ENCODE assay signal across 20 mouse cellular contexts in genomic region chr11:52638939-52639338, GRCm38 (mm10).
DNase-seq lines count a peak whose midpoint lies in the region; ATAC-seq and TF ChIP-seq lines count a peak whose summit lies in the region.
"Had no signal": no experiment of that assay in that cellular context is flagged by ENCODE, and none has a peak within 500 bp of the region (broad histone marks: within the 10 kb centered on the region; RNA-seq: fewer than 3 reads in every experiment).

No protein-coding gene starts in this region.

- H3K36me3 ChIP-seq in forebrain, postnatal 0 days (ENCODE audit: insufficient read depth), result no peaks in the 10 kb centered on the region
- no peaks in the 10 kb centered on the region for H3K36me3 ChIP-seq in forebrain, embryonic 12.5 days (replicated peaks)
- H3K36me3 ChIP-seq in liver, postnatal 0 days (replicated peaks; ENCODE audit: insufficient read depth, low read length), result no peaks in the 10 kb centered on the region
- H3K36me3 ChIP-seq in liver, embryonic 12.5 days, result no peaks in the 10 kb centered on the region
- H3K36me3 ChIP-seq: midbrain, embryonic 12.5 days had no signal

- H3K4me3 ChIP-seq in forebrain, postnatal 0 days (ENCODE audit: low read depth, low read length), result no peak overlapping the region
- H3K4me3 ChIP-seq in forebrain, embryonic 12.5 days (replicated peaks), result no peak overlapping the region
- H3K4me3 ChIP-seq in liver, postnatal 0 days (ENCODE audit: low read depth, low read length), result no peak overlapping the region
- no peak overlapping the region for H3K4me3 ChIP-seq in liver, embryonic 12.5 days
- H3K4me3 ChIP-seq: midbrain, embryonic 12.5 days had no signal

- 88% methylated on average over 1 of the region's 1 CpGs for WGBS in forebrain, postnatal 0 days
- WGBS in forebrain, embryonic 12.5 days, result 95% methylated on average over 1 of the region's 1 CpGs
- 93% methylated on average over 1 of the region's 1 CpGs for WGBS in liver, postnatal 0 days (ENCODE audit: insufficient replicate concordance)
- WGBS in liver, embryonic 12.5 days (ENCODE audit: insufficient replicate concordance), result 93% methylated on average over 1 of the region's 1 CpGs

- ATAC-seq in forebrain, postnatal 0 days, result no peak
- ATAC-seq in forebrain, embryonic 12.5 days (ENCODE audit: low FRiP score), result no peak
- no peak for ATAC-seq in liver, postnatal 0 days
- no peak for ATAC-seq in liver, embryonic 12.5 days
- ATAC-seq: activated CD4-positive, CD25-positive, alpha-beta regulatory T cell, adult 4 months; forebrain, embryonic 14.5 days had no signal

- peaks cover 10% of the 10 kb centered on the region for H3K4me1 ChIP-seq in forebrain, postnatal 0 days (ENCODE audit: insufficient read depth)
- H3K4me1 ChIP-seq in forebrain, embryonic 12.5 days, result peaks cover 15% of the 10 kb centered on the region
- H3K4me1 ChIP-seq in liver, postnatal 0 days (ENCODE audit: insufficient read depth), result peaks cover 4% of the 10 kb centered on the region; the same call in 1 of the 2 replicates
- no peaks in the 10 kb centered on the region for H3K4me1 ChIP-seq in liver, embryonic 12.5 days

- H3K9me3 ChIP-seq in forebrain, postnatal 0 days (ENCODE audit: low read length), result no peaks in the 10 kb centered on the region
- H3K9me3 ChIP-seq in forebrain, embryonic 12.5 days, result no peaks in the 10 kb centered on the region
- H3K9me3 ChIP-seq in liver, postnatal 0 days (ENCODE audit: low read length), result no peaks in the 10 kb centered on the region
- no peaks in the 10 kb centered on the region for H3K9me3 ChIP-seq in liver, embryonic 12.5 days (replicated peaks)
- H3K9me3 ChIP-seq: midbrain, embryonic 12.5 days had no signal

- H3K27me3 ChIP-seq in forebrain, postnatal 0 days (ENCODE audit: insufficient read depth, low read length), result no peaks in the 10 kb centered on the region
- peaks cover 4% of the 10 kb centered on the region; the same call in 1 of the 2 replicates for H3K27me3 ChIP-seq in forebrain, embryonic 12.5 days
- no peaks in the 10 kb centered on the region; the same call in 1 of the 2 replicates for H3K27me3 ChIP-seq in liver, postnatal 0 days (ENCODE audit: insufficient read depth, low read length)
- H3K27me3 ChIP-seq in liver, embryonic 12.5 days (replicated peaks), result 0 out of 2 replicates have a peak, but pooled peaks cover 5% of the 10 kb centered on the region

- TF ChIP-seq CTCF in forebrain, postnatal 0 days (IDR thresholded peaks at IDR 0.05; ENCODE audit: low read depth), result peak; percentile 35
- TF ChIP-seq CTCF in liver, postnatal 0 days (IDR thresholded peaks at IDR 0.05; ENCODE audit: low read depth), result peak; percentile 53

- no peak overlapping the region for H3K27ac ChIP-seq in forebrain, postnatal 0 days (ENCODE audit: low read depth, low read length)
- H3K27ac ChIP-seq in forebrain, embryonic 12.5 days, result no peak overlapping the region
- H3K27ac ChIP-seq in liver, postnatal 0 days (ENCODE audit: low read depth), result no peak overlapping the region
- no peak overlapping the region for H3K27ac ChIP-seq in liver, embryonic 12.5 days
- H3K27ac ChIP-seq: midbrain, embryonic 12.5 days had no signal

- no peak overlapping the region for H3K9ac ChIP-seq in forebrain, postnatal 0 days
- no peak overlapping the region for H3K9ac ChIP-seq in forebrain, embryonic 12.5 days
- H3K9ac ChIP-seq in liver, postnatal 0 days (replicated peaks), result no peak overlapping the region
- H3K9ac ChIP-seq in liver, embryonic 12.5 days, result no peak overlapping the region
- H3K9ac ChIP-seq: midbrain, embryonic 12.5 days had no signal

- DNase-seq in forebrain, postnatal 0 days, result no peak
- DNase-seq in liver, postnatal 0 days, result no peak
- DNase-seq in 416B (ENCODE audit: low read depth) (peak; percentile 2), ZHBTc4 (ENCODE audit: low read depth, low spot score) (peak; percentile 68)
- DNase-seq in kidney, adult 11 months, result no peak
- DNase-seq in frontal cortex, postnatal 36 days (ENCODE audit: low spot score in 2 of 2), result no peak
- DNase-seq: adrenal gland, postnatal 36 days; cerebellum, postnatal 10 days; embryo, embryonic 11 days; heart, postnatal 14 days; kidney, postnatal 14 days; layer of hippocampus, adult 9-11 months; lung, postnatal 36 days; thymus, postnatal 25 days had no signal

- no peak overlapping the region for H3K4me2 ChIP-seq in forebrain, postnatal 0 days (ENCODE audit: low read depth)
- no peak overlapping the region for H3K4me2 ChIP-seq in forebrain, embryonic 12.5 days
- H3K4me2 ChIP-seq in liver, postnatal 0 days (ENCODE audit: low read depth, low read length), result no peak overlapping the region
- no peak overlapping the region for H3K4me2 ChIP-seq in liver, embryonic 12.5 days
- H3K4me2 ChIP-seq: liver, embryonic 11.5 days; midbrain, embryonic 12.5 days had no signal

- TF ChIP-seq EP300 in liver, postnatal 0 days (IDR thresholded peaks at IDR 0.05; ENCODE audit: low read depth), result no peak

Comparison
In these comparisons a context has a peak if more than half of its experiments do, and no peak if none do; other contexts are left out.
1. DNase-seq: peak in 416B (single experiment) and ZHBTc4 (single experiment); none in forebrain, postnatal 0 days (single experiment), liver, postnatal 0 days (single experiment), kidney, adult 11 months (single experiment) and frontal cortex, postnatal 36 days (0 of 2).